Mouse (Mus musculus) CH12F3 (cell line): Measurements from ENCODE around the gene Gucd1.

Experiments used
- in situ Hi-C: fragments of 300-500 bp; cut with MboI; formaldehyde crosslinking; loops from 2 replicates; pipeline ENCODE4 v1.14.3; 2020; ENCODE audit warnings: low sequenced_read_pairs

The Gucd1 gene

DNA sequence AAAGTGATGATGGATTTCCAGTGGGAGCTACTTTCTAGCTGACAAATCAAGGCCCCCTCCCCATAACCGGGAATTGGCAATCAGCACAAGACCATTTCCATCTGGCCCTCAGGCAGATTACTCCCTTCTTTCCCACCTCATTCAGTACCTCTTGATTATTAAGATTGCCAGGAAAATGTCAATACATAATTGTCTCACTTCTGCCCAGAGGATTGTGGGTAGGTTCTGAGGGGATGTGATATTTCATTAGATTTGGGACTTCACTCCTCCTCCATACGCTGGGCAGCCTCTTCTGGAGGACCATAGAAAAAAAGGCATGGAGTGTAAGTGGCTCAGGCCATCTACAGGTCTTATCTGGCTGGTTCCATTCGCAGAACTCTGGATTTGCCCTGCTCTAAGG is 185.5 kb downstream of the Gucd1 start:
- in situ Hi-C loops, result no loop called here

DNA sequence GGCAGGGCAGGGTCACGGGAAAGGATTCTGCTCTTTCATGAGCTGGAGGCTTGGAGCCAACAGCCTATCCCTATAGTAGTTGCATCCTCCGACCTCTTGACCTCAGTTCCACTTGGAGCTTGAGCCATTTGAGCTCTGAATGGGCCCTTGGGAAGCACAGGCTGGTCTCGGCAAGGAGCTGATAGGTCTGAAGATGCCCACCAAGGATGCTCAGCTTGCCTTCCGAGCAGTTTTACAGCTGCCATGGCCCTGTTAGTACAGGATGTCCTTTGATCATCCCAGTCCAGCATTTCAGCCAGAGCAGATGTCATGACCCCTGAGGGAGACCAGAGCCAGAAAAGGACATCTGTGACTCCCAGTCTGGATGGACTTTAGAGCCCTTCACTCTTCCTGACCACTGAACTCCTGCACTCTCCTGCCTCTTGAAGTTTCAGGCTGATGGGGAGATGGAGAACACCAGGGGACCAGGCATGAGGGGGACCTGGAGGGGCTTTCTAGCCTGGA is 189.5 kb downstream of the Gucd1 start:
- in situ Hi-C loops, result no loop called here

DNA sequence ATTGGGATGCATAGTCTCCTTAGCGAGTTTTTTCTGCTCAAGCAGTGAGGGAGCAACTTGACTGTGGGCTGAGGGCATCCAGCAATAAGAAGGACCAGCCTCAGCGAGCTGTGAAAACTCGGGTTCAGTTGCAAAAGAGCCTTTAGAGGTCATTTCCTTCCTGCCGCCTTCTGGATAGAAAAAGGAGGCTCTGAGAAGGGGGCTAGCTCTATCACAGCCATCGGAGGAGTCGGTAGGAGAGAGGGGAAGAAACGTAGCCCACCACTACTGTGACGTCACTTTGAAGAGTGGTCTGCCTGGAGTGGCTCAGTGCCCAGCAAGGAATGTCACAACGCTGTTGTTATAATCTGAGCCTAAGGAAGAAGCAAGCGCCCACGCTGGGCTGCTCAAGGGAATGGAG is 190.7 kb downstream of the Gucd1 start:
- in situ Hi-C loops, result no loop called here

DNA sequence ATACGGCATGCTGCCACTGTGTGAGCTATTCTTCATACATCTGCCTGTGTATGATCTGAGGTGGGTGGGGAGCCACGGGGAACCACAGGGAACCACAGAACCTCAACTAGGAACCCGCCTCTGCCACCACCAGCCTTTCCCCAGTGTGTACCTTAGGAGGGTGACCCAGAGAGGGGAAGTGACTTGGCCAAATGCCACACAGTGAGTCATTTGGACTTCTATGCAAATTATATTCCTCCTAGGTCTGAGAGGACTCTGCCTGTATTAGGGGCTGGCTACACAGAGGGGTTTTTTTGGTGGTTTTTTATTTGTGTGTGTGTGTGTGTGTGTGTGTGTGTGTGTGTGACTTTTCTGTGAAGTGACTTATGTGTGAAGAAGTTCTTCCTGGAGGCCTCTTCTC is 191.2 kb downstream of the Gucd1 start:
- in situ Hi-C loops, result no loop called here

DNA sequence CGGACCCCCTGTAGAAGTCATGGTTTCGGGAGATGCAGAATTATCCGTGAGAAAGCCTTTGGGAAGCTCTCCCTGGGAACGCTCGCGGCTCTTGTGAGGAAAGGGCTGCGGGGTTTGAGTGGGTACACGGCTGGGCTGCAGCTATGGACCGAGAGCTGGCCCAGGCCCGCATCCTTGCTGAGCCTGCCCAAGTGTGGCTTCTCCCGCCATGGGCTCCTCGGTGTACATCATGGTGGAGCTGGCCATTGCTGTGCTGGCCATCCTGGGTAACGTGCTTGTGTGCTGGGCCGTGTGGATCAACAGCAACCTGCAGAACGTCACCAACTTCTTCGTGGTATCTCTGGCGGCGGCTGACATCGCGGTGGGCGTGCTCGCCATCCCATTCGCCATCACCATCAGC is 192.0 kb downstream of the Gucd1 start:
- in situ Hi-C loops, result no loop called here

DNA sequence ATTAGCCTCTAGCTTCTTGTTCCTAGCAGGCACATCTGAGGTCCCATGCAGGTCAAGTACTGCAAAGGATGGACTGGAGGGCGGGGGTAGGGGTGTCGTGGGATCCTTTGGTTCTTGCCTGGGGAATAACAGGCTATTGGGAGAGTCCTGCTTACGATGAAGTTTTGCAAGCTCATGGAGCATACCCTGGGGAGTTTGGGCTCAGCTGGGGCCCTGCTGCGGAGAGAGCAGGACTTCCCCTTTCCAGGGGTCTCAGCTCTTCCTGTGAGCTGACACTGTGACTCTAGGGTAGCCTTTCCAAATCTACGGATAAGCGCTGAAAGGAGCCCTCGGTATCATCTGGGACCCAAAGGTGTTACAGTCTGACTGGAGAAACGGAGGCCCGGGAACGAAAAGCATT is 193.4 kb downstream of the Gucd1 start:
- in situ Hi-C loops, result no loop called here

DNA sequence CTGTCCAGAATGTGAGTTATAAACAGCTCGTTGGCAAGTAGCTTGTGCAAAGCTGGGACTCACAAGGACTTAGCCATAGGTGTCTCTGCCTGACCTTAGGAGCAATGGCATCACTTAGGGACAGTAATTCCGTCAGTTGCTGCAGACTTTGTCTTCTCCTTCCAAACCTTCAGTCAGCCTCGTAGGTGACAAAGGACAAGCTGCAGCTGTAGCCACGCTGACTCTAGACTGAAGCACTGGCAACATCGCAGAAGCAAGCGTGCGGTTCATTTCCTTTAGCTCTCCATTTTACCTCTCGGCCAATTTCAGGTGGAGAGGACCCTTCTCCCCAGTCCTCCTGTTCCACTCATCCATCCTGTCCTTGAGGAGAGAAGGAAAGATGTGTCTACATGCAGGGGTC is 193.8 kb downstream of the Gucd1 start:
- in situ Hi-C loops, result no loop called here

DNA sequence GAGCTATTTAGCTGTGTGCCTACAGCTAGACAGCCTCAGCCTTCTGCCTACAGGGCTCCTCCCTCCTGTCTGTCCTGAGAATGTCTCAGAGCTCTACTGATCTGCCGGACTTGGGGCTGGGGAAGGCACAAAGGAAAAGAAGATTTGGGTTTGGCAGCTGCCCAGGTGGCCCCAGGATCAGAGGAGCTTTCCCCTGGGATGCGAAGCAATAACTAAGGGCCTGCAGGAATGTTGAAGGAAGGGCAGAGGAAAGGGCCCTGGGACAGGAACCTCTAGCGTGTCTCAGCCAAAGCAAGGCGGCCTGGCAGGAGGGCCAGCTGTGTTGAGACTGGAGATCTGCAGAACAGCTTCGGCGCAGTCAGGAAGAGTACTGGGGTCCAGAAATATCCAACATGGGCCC is 194.8 kb downstream of the Gucd1 start:
- in situ Hi-C loops, result no loop called here

DNA sequence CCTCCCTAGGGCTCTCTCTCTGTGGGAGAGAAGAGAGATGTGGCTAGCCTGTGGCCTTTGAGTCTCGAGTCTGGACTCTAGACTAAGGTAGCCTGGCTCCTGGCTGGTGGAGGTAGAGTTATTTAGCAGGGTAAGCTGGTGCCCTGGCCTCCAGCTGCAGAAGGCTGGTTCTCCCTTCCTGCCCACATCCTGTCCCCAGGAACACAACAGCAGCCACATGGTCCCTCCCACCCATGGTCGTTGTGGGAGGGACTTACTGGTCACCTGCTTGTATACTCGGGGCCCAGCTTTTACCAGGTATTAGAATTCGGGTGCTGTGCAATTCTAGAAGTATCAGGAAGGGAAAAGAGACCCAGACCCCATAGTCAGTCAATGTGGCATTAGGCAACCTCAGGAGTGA is 197.5 kb downstream of the Gucd1 start:
- in situ Hi-C loops, result no loop called here

DNA sequence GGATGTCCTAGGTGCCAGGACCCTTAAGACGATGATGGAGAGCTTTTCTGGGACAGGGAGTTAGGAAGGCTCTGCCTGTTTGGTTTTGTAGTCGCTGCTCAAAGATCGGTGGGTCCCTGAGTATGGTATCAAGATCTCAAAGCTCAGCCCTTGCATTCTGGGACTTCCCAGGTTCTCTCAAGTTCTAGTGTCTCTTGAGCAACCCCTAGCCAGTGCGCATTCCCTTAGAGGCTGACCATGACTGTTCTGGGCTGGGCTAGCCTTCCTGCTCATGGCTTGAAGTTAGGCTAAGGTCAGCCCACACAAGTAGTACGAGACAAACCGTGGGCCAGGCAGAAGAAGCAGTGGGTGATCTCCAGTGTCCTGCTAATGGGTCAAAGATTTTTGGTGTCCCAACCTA is 199.6 kb downstream of the Gucd1 start:
- in situ Hi-C loops, result no loop called here

DNA sequence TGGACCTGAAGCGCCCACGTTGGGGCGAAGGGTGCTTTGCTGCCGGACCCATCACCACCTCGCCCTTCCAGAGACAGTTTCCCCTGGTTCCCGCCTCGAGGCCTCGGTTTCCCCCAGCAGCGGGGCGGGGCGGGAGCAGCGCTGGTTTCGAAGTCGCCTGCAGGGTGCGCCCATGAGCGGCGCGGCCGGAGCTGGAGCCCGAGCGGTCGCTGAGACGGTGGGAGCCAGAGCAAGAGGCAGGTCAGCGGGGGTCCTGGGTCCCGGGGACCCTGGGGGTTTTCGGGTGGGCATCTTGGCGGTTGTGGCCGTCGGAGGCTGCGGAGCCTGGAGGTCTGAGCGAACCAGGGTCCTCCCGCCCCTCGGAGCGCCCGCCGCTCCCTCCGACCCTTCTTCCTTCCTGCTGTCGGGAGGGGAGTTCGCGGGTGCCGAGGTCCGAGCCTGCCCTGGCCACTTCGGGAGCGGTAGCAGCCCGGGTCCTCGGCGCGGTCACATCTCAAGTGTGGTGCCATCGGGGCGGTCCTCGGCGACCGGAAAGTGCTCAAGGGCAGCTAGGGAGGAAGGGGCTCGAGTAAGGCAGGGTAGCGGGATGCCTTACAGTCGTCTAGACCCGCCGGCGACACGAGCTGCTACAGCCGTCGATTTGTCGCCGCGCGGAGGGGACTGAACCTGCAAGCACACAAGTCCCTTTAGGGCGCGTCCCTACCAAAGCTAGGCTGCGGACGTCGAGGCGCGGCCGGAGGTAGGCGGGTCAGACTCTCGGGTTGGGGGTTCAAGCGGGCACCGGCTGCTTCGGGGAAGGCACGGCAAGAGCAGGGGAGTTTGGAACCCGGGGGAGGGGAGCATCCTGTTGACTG is 200.6 kb downstream of the Gucd1 start:
- in situ Hi-C loops, result no loop called here

DNA sequence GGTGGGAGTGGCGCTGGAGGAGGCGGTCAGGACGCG is 201.1 kb downstream of the Gucd1 start, which contains the start of gene Adora2a:
Adora2a (plus strand) TSS at position 6 of the 36 bp plus-strand sequence.
- in situ Hi-C loops, result no loop called here

DNA sequence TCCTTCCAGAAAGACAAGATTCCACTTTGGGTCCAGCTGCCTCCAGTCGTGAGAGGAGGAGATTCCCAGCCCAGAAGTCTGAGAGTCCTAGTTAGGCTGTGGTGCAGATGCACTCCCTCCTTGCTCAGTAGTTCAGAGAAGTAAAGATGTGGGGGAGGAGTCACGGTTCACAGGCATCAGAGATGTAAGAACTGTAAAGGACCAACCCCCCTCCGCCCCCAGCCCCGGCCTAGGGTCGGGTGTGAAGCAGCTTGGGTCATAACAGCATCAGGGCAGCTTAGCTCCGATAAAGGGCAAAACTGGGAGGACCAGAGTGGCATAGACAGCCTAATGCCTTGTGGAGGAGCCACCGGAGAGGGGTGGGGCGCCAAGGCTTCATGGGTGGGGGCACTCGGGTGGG is 201.3 kb downstream of the Gucd1 start:
- in situ Hi-C loops, result no loop called here

DNA sequence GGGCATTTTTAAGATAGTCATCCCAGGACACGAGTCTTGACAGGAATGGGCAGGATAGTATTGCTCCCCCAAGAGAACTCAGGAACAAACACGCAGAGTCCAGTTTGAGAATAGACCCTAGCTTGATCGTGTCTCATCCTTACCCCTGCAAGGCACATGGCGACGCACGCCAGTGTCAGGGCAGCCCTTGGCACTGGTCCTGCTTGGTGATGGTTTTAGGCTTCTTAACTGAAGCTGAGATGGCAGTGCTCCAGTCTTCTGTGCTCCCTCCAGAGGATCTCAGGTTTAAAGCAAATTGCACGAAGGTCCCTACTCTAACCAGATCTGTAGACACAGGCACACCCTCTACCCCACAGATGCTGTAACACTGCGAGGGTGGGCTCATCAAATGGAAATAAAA is 202.0 kb downstream of the Gucd1 start:
- in situ Hi-C loops, result no loop called here

DNA sequence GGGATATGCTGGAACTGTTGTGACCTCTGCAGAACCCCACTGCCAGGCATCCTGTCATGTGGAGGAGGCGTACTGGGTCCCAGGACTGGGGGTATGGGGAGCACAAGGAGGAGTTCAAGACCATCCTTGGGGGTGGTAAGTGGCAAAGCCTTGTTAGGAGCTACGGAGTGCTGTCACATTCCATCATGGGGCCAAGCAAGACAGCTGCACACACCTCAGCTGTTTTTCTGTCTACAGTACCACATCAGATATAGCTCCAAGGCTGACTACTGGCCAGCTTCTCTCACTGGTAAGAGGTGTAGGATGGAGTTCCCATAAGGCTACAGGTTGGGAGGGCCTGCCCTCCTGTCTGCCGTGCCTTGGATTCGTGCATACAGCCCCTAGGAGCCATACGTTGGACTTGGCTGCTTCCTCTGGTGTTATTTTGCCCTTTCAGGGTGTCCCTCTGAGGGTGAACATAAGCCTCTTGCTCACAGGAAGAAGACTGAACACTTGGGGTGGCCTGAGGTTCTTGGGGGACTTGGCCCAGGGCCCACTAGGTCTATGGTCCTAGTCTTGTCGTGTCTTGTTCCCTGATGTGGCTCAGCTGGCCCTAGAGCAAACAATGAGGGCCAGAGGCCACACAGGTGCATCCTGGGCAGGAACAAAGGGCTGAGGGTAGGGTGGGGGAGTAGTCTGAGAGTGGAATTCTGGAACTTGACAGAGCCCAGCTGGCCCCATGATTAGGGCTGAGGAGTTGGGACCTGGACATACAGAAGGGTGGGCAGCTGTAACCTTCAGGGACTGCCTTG is 203.4 kb downstream of the Gucd1 start:
- in situ Hi-C loops, result no loop called here

DNA sequence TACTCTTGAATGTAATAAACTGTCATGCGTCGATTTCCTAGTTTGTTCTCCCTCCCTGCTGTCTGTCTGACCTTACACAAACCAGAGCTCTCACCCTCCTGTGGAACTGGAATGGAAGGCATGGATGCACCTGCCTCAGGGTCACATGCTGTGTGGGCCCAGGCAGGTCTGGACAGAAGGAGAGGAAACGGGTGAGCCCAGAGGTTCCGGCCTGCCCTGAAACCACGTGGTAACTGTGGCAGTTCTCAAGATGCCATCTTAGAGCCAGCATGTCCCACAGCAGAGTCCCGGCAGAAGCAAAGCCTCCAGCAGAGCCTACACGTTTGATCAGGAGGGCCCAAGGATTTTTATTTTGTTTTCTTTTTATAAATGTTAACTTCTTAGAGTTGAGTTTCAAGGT is 205.4 kb downstream of the Gucd1 start:
- in situ Hi-C loops, result no loop called here

DNA sequence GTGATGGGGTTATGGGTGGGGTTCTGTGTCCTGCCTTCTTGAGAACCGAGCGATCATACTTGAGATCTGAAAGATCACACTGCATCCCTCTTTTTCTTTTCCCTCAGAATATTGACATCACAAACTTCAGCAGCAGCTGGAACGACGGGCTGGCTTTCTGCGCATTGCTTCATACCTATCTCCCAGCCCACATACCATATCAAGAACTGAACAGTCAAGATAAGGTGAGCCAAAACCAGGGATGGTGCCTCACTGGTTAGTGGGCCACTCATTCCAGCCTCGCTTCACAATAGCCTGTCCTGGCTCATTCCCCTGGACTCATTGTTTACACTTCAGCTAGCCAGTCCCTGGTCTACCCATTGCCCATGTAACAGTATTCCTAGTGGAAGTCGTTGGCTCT is 210.6 kb downstream of the Gucd1 start:
- in situ Hi-C loops, result no loop called here

DNA sequence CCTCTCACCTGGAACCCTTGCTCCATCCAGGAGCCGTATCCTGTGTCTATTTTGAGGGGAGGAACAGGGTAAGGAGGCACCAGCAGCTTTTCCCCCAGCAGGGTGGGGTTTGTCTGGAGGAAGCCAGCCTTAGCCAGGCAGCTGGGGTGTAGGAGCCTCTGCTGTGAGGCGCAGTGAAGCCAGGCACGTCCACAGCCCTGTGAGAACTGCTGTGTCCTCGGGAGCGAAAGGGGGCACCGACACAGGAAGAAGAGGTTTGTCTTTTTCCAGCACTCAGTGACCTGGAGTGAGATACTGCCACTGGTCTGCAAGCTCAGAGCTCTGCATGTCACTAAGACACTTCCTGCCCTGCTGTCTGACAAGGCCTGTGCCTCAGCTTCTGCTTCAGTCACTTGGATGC is 213.4 kb downstream of the Gucd1 start:
- in situ Hi-C loops, result no loop called here

DNA sequence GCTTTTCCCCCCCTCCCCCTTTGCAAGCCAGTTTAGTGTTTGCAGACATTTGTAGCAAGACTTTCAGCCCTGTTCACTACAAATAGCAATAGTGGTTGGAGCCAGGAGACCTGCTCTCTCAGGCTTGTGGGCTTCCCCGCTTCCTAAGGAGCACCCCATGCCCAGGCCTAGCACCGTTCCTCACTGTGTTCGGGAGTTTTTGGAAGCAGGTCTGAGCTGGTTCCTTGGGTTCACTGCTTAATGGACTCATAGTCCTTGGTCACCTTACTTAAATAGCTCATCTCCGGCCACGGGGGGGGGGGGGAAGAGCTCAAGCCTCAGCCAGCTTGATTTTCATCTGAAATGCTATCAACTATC is 213.7 kb downstream of the Gucd1 start:
- in situ Hi-C loops, result no loop called here

DNA sequence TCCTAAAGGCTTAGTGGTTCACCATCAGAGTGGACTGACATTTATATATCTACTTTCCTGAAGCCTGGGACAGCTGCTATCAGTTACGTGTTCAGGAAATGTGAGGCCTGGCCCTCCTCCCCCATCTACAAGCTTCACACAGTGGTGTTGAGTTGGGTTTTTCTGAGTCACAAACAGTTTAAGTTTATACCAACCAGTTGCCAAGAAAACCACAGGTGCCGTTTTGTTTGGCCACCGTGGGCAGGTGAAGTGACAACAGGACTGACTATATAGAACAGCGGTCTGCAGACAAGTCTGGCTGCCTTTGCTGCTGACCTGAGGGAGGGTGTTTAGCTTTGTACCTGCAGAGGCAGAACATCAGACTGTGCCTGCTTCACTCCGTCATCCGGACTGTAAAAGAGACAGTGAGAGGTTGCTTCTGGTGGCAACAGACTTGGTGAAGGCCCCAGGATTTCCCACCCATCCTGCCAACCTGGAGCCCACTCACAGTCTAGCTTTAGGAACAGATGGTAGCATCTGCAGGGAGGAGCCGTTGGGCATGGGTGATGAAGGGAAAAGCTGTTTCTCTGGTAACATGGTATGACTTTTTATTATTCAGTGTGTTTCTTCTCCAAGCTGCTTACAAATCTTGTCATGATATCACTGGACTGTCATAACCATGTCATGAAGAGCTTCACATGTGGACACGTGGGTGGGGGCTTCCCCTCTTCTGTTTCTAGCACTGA is 214.3 kb downstream of the Gucd1 start:
- in situ Hi-C loops, result no loop called here

DNA sequence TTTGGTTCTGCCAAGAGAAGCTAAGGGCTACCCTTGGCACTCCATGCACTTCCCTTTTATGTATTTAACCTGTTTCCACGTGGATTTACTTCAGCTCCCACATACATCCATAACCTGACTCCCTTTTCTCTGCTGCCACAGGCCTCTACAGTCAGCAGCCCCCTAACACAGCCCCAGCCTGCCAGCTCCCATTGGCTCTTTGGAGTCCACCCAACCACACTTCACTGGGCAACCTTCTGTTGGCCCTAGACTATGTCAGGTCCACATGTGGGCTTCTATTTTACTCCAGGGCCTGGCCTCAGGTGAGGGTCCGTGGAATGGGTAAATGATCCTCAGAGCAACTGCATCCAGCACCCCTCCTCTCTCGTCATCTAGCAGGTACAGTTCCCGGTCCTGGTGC is 215.2 kb downstream of the Gucd1 start:
- in situ Hi-C loops, result no loop called here

DNA sequence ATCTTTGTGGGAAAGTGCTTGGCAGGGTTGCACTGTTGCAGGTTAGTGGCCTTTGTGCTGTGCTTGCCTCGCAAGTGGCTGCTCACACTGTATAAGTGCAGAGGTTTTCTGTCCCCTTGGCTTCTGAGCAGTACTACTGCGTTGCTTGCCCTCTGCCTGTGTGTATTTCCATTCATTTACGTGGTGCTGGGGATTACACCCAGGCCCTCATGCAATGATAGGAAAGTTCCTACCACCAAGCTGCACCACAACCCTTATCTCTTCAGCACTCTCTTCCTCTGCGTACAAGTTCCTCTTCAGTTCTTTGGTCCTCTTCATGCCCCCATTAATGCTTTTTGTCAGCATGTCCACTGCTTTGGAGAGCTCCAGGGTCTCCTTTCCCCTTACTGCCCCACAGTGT is 215.8 kb downstream of the Gucd1 start:
- in situ Hi-C loops, result no loop called here
